Comparison of ENCODE assay signal across 8 mouse cellular contexts in genomic region chr6:146010093-146010764, GRCm38 (mm10).
DNase-seq lines count a peak whose midpoint lies in the region; ATAC-seq and TF ChIP-seq lines count a peak whose summit lies in the region.

No protein-coding gene starts in this region.

- H3K4me3 ChIP-seq in embryonic fibroblast, embryonic 13.5 days (ENCODE audit: insufficient read depth, low read length): no peak overlapping the region
- H3K4me3 ChIP-seq in heart, embryonic 16.5 days (ENCODE audit: low read length): no peak overlapping the region
- H3K4me3 ChIP-seq in neural tube, embryonic 14.5 days (ENCODE audit: low read depth, low read length): no peak overlapping the region

- peak; percentile 63 for ATAC-seq in heart, embryonic 16.5 days (replicated peaks; ENCODE audit: extremely low read depth, insufficient read depth, low FRiP score)
- ATAC-seq in neural tube, embryonic 14.5 days (ENCODE audit: low read depth): peak; percentile 57

- H3K36me3 ChIP-seq in heart, embryonic 16.5 days (ENCODE audit: control insufficient read depth, insufficient read depth): no peaks in the 10 kb centered on the region
- no peaks in the 10 kb centered on the region for H3K36me3 ChIP-seq in neural tube, embryonic 14.5 days (ENCODE audit: control insufficient read depth, insufficient read depth, low read length)

- H3K4me2 ChIP-seq in heart, embryonic 16.5 days (ENCODE audit: low read depth, low read length): no peak overlapping the region
- H3K4me2 ChIP-seq in neural tube, embryonic 14.5 days (ENCODE audit: low read depth, low read length): no peak overlapping the region

- peak; percentile 62 for DNase-seq in ovary, adult 18-20 months (ENCODE audit: low spot score)
- DNase-seq in ovary, postnatal 14 days (ENCODE audit: low spot score): no peak
- DNase-seq in kidney, postnatal 4 days: peak; percentile 15 to 32
- DNase-seq in natural killer cell, adult 2 months (ENCODE audit: low spot score in 2 of 2): no peak
- no peak for DNase-seq in thymus, postnatal 4 days

- no peaks in the 10 kb centered on the region for H3K9me3 ChIP-seq in heart, embryonic 16.5 days (replicated peaks; ENCODE audit: control insufficient read depth, low read length)
- no peaks in the 10 kb centered on the region for H3K9me3 ChIP-seq in neural tube, embryonic 14.5 days (ENCODE audit: control insufficient read depth, low read length)

- H3K9ac ChIP-seq in heart, embryonic 16.5 days (ENCODE audit: low read length): peak overlapping the region; percentile 60
- H3K9ac ChIP-seq in neural tube, embryonic 14.5 days (replicated peaks; ENCODE audit: low read depth, low read length): peak overlapping the region; percentile 32; the same call in 1 of the 2 replicates

- H3K4me1 ChIP-seq in embryonic fibroblast, embryonic 13.5 days (ENCODE audit: control insufficient read depth, insufficient read depth, low read length): peaks cover 12% of the 10 kb centered on the region
- peaks cover 37% of the 10 kb centered on the region for H3K4me1 ChIP-seq in heart, embryonic 16.5 days (ENCODE audit: control insufficient read depth, insufficient read depth, low read length)
- peaks cover 14% of the 10 kb centered on the region for H3K4me1 ChIP-seq in neural tube, embryonic 14.5 days (ENCODE audit: control insufficient read depth, insufficient read depth, low read length)

- no peak for TF ChIP-seq CTCF in embryonic fibroblast, embryonic 13.5 days (IDR thresholded peaks at IDR 0.05; ENCODE audit: borderline replicate concordance, insufficient read depth, low read length)

- no peak for TF ChIP-seq POLR2A in embryonic fibroblast, embryonic 13.5 days (IDR thresholded peaks at IDR 0.05; ENCODE audit: low read depth, low read length)

- H3K27ac ChIP-seq in embryonic fibroblast, embryonic 13.5 days (ENCODE audit: insufficient read depth, low read length): peak overlapping the region; percentile 30; the same call in 1 of the 2 replicates
- peak overlapping the region; percentile 82 for H3K27ac ChIP-seq in heart, embryonic 16.5 days (ENCODE audit: low read length)
- peak overlapping the region; percentile 52; the same call in 1 of the 2 replicates for H3K27ac ChIP-seq in neural tube, embryonic 14.5 days (ENCODE audit: low read depth, low read length)

- H3K27me3 ChIP-seq in heart, embryonic 16.5 days (ENCODE audit: control insufficient read depth, insufficient read depth, low read length): no peaks in the 10 kb centered on the region
- no peaks in the 10 kb centered on the region for H3K27me3 ChIP-seq in neural tube, embryonic 14.5 days (ENCODE audit: control insufficient read depth, insufficient read depth, low read length)

- WGBS in heart, embryonic 16.5 days: 40% methylated on average over 12 of the region's 12 CpGs
- whole genome bisulfite sequencing in neural tube, embryonic 14.5 days: 37% methylated on average over 12 of the region's 12 CpGs

Comparison
In these comparisons a context has a peak if more than half of its experiments do, and no peak if none do; other contexts are left out.
1. DNase-seq: peak in ovary, adult 18-20 months (single experiment) and kidney, postnatal 4 days (2 of 2); none in ovary, postnatal 14 days (single experiment), natural killer cell, adult 2 months (0 of 2) and thymus, postnatal 4 days (single experiment).
2. H3K27ac ChIP-seq: peak in every context shown above with its lines; median percentile 82 in heart, embryonic 16.5 days; 52 in neural tube, embryonic 14.5 days; 30 in embryonic fibroblast, embryonic 13.5 days.